Mouse (Mus musculus): ENCODE data around the gene Urad.

Urad gene

GRCm38 (mm10) chr5:147323237-147323917, 1.1 kb upstream of the Urad start:
- DNase-seq: peak; percentile 83

GRCm38 (mm10) chr5:147319653-147320052, 2.6 kb downstream of the Urad start:
- no peak for DNase-seq

- no peak for DNase-seq
Measured at GRCm38 (mm10) chr5:147317991-147318390, 4.2 kb downstream of the Urad start.

GRCm38 (mm10) chr5:147317321-147317720, 4.9 kb downstream of the Urad start:
- DNase-seq: no peak

GRCm38 (mm10) chr5:147315432-147316075, 6.7 kb downstream of the Urad start:
- DNase-seq: no peak

GRCm38 (mm10) chr5:147314646-147315431, 7.4 kb downstream of the Urad start:
- no peak for DNase-seq

GRCm38 (mm10) chr5:147312830-147313685, 9.2 kb downstream of the Urad start:
- DNase-seq: no peak

- DNase-seq: no peak
Measured at GRCm38 (mm10) chr5:147309786-147310185, 12.5 kb downstream of the Urad start.

- DNase-seq: no peak
Measured at GRCm38 (mm10) chr5:147308451-147308850, 13.8 kb downstream of the Urad start.

GRCm38 (mm10) chr5:147307398-147307785, 14.8 kb downstream of the Urad start:
- no peak for DNase-seq

- DNase-seq: no peak
Measured at GRCm38 (mm10) chr5:147306638-147307397, 15.4 kb downstream of the Urad start, which contains the start of gene Cdx2. Gene Cdx2, minus strand, starts transcription at chr5:147307270.

- no peak for DNase-seq
Measured at GRCm38 (mm10) chr5:147305856-147306637, 16.2 kb downstream of the Urad start.

- DNase-seq: no peak
Measured at GRCm38 (mm10) chr5:147305166-147305565, 17.1 kb downstream of the Urad start.

GRCm38 (mm10) chr5:147304276-147305155, 17.7 kb downstream of the Urad start:
- DNase-seq: no peak

- DNase-seq: no peak
Measured at GRCm38 (mm10) chr5:147302746-147303400, 19.4 kb downstream of the Urad start.

- DNase-seq: no peak
Measured at GRCm38 (mm10) chr5:147302141-147302540, 20.1 kb downstream of the Urad start.

- no peak for DNase-seq
Measured at GRCm38 (mm10) chr5:147301781-147302070, 20.5 kb downstream of the Urad start.

- DNase-seq: no peak
Measured at GRCm38 (mm10) chr5:147300917-147301780, 21.1 kb downstream of the Urad start.

- DNase-seq: no peak
Measured at GRCm38 (mm10) chr5:147300001-147300363, 22.3 kb downstream of the Urad start.

Measured in kidney, postnatal 10 days (tissue).